Comparison of ENCODE assay signal across 8 mouse cellular contexts in the genomic region with DNA sequence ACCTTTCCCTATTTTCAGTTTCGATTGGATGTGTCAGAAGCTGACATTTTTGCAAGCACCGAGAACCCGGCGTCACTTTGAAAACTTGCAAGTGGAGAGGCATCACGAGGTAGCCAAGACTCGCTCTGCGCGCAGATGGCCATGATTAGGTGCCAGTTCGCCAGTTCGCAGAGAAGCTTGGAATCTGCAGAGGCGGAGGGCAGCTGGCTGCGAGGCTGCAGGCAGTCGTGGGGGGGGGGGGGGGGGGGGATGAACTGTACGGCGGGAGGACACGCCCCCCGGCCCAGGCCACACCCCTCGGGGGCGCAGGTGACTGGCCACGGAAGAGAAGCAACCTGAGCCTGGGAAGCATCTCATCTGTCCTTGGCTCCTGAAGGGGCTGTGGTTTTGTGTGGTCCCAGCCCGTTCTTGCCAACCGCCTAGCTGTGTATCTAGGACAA.
DNase-seq lines count a peak whose midpoint lies in the region; ATAC-seq lines count a peak whose summit lies in the region.

No protein-coding gene starts in this region.

- intact Hi-C loops in heart, postnatal 25 days (cut with DNase I), result no loop called here

- H3K4me3 ChIP-seq in heart, embryonic 13.5 days, result peak overlapping the region; percentile 40
- H3K4me3 ChIP-seq in midbrain, embryonic 15.5 days, result 0 out of 2 replicates have a peak overlapping the region, but pooled peaks have one; percentile 1

- ATAC-seq in heart, embryonic 13.5 days (ENCODE audit: extremely low read depth, insufficient number of reproducible peaks, low FRiP score, low TSS enrichment), result no peak
- ATAC-seq in erythroid progenitor cell, adult 5-6 weeks (replicated peaks; ENCODE audit: low FRiP score, poor library complexity, severe bottlenecking), result 0 out of 2 replicates have a peak, but pooled peaks have one; percentile 28
- ATAC-seq in midbrain, embryonic 15.5 days (replicated peaks), result no peak

- DNase-seq in heart, postnatal 25 days (ENCODE audit: low spot score), result no peak
- DNase-seq in NIH3T3 (ENCODE audit: low read depth) (peak; percentile 7), MN1 (ENCODE audit: low spot score) (no peak)
- DNase-seq in layer of hippocampus, adult 8-10 months (ENCODE audit: low spot score in 2 of 2), result peak; percentile 42 to 67
- DNase-seq in cerebellum, adult 8-10 months, result no peak

- peak overlapping the region; percentile 66 for H3K4me2 ChIP-seq in heart, embryonic 13.5 days
- H3K4me2 ChIP-seq in midbrain, embryonic 15.5 days, result peak overlapping the region; percentile 39

- H3K9ac ChIP-seq in heart, embryonic 13.5 days, result peak overlapping the region; percentile 33; the same call in 1 of the 2 replicates
- no peak overlapping the region for H3K9ac ChIP-seq in midbrain, embryonic 15.5 days

- 8% methylated on average over 21 of the region's 22 CpGs for WGBS in heart, embryonic 13.5 days
- 7% methylated on average over 19 of the region's 22 CpGs for WGBS in midbrain, embryonic 15.5 days

- H3K4me1 ChIP-seq in heart, embryonic 13.5 days, result peaks cover 6% of the 10 kb centered on the region; the same call in 1 of the 2 replicates
- peaks cover 5% of the 10 kb centered on the region; the same call in 1 of the 2 replicates for H3K4me1 ChIP-seq in midbrain, embryonic 15.5 days

- H3K27me3 ChIP-seq in heart, embryonic 13.5 days (replicated peaks), result peaks cover 47% of the 10 kb centered on the region
- H3K27me3 ChIP-seq in midbrain, embryonic 15.5 days (replicated peaks), result peaks cover 8% of the 10 kb centered on the region; the same call in 1 of the 2 replicates

- no peaks in the 10 kb centered on the region for H3K9me3 ChIP-seq in heart, embryonic 13.5 days
- H3K9me3 ChIP-seq in midbrain, embryonic 15.5 days, result no peaks in the 10 kb centered on the region

- no peak overlapping the region for H3K27ac ChIP-seq in heart, embryonic 13.5 days (replicated peaks)
- no peak overlapping the region for H3K27ac ChIP-seq in midbrain, embryonic 15.5 days

- H3K36me3 ChIP-seq in heart, embryonic 13.5 days, result no peaks in the 10 kb centered on the region
- no peaks in the 10 kb centered on the region for H3K36me3 ChIP-seq in midbrain, embryonic 15.5 days (replicated peaks)

Comparison
In these comparisons a context has a peak if more than half of its experiments do, and no peak if none do; other contexts are left out.
1. DNase-seq: peak in NIH3T3 (single experiment) and layer of hippocampus, adult 8-10 months (2 of 2); none in heart, postnatal 25 days (single experiment), MN1 (single experiment) and cerebellum, adult 8-10 months (single experiment).